Mouse (Mus musculus) erythroblast, embryonic 14.5 days (primary cell): ENCODE results near the gene Ncoa6.

Source experiments
- GATA1 ChIP-seq: IDR thresholded peaks from 2 replicates; pipeline ENCODE4 v1.6.1; 2012; ENCODE audit warnings: low read length, inconsistent platforms, mixed read lengths
- TAL1 ChIP-seq: IDR thresholded peaks from 3 replicates; pipeline ENCODE4 v1.6.1; 2012; ENCODE audit warnings: low read length, inconsistent platforms, mixed read lengths

GRCm38 (mm10) chr2:155490998-155491397 is 17.3 kb upstream of the Ncoa6 start:
- TF ChIP-seq GATA1 = no peak
- no peak for TF ChIP-seq TAL1
